Mouse (Mus musculus) layer of hippocampus, adult 9-10 months (tissue): ENCODE data around the gene Rtp3.

ENCODE experiments used
- DNase-seq: peaks from one replicate; pipeline ENCODE4 v3.0.0; 2022; ENCODE audit warnings: low spot score

Rtp3 gene

DNA sequence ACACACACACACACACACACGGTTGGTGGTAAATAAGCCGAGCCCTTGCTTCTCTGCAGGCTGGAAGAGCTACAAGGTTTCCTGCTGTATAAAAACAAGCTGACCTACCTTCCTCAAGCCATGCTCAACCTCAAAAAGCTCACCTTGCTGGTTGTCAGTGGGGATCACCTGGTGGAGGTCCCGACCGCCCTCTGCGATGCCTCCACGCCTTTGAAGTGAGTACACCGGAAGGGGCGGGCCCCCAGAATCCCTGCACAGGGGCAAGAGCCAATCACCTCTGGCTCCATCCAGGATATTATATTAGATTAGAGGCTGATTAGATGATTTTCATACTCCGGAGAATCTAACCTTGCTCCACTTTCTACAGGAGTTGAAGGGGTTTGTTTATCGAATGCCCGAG lies 11.0 kb downstream of the Rtp3 start:
- no peak for DNase-seq

DNA sequence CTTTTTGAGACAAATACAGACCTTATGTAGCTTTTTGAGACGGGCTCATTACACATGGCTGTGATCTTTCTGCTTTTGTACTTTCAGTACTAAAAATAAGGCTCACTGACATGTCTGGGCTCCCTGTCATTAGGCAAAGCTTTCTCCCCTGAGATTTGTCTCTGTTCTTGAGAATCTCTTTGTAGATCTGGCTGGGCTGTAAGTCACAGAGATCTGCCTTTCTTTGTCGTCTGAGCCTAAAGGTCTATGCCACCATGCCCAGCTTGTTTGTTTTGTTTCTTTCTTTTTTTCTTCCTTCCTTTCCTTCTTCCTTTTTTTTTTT lies 24.5 kb downstream of the Rtp3 start:
- no peak for DNase-seq

DNA sequence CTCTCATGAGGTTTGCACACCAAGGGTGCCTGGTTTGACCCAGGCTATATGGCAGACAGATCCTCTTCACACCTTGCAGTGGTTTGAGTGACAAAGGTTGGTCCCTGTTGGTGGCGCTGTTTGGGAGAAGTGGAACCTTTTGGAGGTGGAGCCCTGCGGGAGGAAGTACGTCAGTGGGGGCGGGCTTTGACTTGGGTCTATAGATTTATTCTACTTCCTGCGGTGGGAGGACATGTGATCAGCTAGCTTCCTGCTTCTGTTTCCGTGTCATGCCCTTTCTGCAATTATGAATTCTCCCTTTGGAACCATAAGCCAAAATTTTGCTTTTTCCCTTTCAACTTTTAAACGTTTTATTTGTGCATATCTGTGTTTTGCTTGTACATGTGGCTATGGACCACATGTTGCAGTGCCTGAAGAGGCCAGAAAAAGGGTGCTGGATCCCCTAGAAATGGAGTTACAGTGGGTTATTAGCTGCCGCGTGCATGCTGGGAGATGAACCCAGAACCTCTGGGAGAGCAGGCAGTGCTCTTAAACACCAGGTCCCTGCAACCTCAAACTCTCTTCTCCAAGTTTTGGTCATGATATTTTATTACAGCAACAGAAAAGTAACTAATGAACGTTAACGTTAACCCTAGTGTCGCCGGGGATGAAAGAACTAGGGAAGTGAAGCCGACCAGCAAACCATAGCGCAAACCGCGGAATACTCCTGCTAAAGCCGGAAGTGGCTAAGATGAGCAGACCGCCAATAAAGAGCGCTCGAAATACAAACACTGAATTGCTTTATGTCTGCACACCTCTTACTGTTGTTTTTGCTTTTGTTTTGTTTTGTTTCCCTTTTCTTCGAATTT lies 25.1 kb downstream of the Rtp3 start:
- no peak for DNase-seq

DNA sequence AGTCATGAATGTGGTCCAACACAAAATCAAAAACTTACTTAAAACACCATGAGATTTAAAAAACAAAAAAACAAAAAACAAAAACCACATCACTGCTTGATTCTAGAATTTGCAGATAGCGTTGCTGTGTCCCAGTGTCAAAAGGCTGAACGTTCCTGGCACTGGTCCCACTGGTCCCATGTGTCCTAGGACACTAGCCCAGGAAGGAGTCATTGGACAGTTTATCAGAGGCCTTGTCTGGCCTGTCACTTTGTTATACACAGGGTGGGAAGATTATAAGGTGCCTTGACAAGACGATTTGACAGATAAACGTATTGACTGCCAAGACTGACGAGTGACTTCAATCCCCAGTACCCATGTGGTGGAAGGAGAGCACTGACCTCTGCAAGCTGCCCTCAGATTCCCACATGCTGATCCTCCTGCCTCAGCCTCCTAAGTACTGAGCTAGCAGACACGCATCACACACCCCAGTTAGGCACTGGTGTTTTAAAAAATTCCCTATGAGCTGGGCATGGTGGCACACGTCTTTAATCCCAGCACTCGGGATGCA lies 26.7 kb downstream of the Rtp3 start:
- no peak for DNase-seq

DNA sequence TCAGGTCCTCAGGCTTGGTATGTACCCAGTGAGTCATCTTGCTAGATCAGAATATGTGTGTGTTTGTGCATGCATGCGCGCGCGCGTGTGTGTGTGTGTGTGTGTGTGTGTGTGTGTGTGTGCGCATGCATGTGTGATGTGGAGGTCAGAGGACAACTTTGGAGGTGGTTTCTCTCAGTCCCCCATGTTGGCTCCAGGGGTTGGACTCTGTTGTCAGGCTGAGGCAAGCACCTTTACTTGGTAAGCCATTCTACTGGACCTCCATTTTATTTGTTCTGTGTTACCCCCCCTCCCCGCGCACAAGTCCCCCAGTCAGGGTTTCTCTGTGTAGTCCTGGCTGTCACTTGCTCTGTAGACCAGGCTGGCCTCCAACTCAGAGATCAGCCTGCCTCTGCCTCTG lies 29.0 kb downstream of the Rtp3 start:
- no peak for DNase-seq

DNA sequence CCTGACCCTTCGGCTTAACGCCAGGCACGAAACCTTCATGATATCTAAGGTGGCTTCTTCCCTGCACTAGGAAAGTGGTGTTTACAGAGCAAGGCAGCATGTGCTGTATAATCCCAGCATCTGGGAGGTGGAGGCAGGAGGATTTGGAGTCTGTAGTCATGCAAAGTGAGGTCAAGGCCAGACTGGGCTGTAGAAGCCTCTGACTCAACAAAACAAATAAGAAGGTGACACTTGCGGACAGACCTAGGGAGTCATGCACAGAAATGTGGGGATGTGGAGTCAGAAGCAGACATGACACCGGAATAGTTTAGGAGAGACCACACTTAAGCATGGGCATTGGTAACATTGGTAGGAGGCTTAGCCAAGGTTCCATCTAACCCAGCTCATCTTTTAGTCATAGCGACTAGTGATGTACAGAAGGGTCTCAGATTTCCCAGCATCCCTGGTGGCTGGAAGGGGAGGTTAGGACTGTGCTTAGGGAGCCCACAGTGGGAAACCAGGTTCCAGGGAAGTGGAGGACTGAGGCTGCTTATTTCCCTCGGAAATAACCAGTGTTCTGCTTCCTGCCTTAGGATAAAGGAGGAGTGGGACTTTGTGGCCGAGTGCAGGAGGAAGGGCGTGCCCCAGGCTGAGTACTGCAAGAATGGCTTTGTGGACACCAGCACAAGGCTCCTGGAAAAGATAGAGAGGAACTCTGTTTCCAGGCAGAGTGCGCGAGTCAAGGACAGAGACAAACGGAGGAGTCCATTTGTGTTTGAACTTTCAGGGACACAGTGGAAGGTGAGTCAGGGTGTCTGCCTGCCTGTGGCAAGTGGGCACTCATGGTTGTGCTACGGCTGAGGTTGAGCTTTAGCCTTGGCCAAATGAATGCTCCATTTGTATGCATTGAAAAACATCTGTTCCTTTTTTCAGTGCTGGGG lies 29.9 kb downstream of the Rtp3 start:
- no peak for DNase-seq

DNA sequence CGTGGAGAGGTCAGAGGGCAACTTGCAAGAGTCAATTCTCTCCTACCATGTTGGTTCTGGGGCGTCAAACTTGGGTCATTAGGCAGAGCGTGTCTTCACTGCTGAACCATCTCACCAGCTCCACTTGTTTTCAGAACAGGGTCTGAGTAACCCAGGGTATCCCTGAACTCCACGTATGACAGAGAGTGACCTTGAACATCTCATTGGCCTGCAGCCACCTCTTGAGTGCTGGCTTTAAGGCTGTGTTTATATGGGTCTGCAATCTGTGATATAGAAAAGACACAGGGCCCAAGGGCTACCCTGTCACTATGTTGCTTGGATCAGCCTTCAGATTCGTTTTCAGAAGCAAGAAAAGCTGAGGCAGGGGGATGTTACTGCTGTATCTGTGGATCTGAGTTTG lies 30.7 kb downstream of the Rtp3 start:
- no peak for DNase-seq

DNA sequence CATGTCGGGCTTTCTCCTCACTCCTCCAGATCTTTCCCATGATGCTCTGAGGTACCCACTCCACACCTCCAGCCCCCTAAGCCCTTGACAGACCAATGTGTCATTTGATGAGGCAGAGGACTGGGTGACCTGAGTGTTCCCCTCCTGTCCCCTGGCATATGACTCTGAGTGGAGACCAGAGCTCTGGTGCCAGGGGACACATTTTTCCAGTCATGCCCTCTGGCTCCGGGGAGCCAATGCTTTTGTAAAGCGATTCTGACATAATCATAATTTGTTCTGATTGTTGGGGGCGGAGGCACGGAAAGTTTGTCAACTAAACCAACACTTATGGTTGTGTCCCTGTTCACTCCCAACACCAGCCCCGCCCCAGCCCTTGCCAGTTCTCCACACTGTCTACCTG lies 34.4 kb downstream of the Rtp3 start:
- no peak for DNase-seq

DNA sequence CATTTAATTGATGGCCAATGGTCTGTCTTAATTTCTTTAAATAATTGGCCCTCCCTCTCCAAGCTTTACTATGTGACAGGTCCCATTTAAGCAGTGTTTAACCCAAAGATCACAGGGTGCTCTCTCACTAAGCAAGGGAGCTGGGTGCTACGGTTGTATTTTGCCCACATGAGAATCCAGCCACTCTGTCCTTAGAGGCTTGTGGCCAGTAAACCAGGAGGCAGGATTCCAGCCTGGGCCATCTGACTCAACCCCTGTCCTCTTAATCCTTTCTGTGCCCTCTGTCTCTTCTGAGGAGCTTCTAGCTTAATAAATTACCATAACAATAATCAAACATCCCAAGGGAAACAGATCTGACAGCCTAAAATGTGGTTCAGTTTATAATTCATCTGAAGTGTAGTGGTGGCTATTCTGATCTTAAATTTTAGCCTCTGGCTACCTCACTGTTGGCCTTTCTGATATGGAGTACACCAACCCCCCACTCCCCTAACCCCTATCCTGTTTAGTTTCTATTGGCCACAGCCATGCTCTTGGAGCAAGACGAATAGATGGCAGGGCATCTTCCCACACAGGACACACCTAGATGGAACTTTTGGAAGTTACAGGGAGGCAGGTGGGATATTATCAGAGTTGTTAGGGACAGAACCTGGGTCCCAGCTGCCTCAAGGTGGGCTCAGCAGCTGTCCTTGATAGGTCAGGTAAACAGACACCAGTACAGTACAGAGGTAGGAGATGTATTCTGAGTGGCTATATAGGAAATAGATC lies 35.5 kb downstream of the Rtp3 start:
- no peak for DNase-seq

DNA sequence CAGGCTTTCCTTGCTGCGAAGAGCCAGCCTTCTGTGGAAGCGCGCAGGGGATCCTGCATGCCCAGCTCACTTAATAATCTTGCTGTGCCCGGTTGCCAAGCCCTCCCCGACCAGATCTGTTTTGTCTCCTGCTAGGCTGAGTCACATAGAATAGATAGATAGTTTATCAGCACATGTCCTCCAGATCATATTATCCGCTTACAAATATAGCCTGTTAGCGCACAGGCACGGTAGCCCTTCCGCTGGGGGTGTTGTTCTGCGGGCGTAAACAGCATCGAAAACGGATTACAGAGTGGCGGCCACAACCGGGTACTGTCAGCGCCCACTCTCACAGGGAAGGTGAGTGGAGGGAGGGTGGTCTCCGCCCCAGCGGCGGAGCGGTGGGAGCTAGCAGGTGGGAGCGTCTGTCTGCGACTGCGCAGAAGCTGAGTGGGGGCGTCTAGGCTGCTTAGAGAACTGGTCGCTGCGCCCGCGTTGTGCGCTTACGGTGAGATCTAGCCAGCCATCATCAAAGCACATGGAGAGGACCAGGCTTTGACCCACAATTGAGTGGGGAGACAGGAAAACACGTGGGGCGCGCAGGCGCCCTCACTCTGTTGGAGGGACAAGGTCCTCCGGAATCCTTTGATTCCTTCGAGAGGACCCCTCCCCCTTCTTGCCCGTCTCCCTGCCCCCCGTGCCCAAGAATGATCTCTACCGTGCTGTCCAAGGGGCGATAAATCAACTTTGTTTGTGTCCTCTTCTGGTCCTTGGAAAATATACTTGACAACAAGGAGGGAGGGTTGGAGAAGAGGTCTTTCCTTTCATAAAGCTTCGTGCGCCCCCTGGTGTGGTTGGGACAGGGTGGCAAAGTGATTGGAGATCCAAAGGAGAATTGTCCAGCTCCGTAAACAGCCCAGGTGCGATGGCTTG lies 36.6 kb downstream of the Rtp3 start:
- peak; percentile 39 for DNase-seq

DNA sequence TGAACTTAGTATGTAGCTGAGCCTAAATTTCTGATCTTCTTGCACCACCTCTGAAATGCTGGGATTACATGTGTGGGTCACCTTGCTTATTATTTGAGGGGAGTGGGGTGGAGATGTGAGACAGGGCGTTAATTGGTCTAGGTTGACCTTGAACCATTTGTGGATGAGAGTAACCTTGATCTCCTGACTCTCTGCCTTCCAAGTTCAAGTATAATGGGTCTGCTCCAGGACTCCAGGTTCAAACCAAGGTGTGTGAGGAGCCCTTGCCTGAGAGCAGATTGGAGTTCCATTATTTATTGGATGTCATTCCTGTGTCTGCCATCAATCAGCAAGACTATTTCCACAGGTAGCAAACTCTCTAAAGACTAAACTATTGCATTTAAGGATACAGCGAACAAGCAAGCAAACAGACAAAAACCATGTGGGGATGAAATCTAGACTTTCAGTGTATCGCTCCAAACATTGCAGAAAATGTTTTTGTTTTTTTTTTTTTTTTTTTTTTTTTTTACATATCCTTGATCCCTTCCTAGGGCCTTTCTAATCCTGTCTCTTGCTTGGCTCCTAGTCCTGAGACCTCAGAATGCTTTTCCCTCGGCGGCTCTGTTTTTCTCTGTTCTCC lies 37.3 kb downstream of the Rtp3 start:
- no peak for DNase-seq

DNA sequence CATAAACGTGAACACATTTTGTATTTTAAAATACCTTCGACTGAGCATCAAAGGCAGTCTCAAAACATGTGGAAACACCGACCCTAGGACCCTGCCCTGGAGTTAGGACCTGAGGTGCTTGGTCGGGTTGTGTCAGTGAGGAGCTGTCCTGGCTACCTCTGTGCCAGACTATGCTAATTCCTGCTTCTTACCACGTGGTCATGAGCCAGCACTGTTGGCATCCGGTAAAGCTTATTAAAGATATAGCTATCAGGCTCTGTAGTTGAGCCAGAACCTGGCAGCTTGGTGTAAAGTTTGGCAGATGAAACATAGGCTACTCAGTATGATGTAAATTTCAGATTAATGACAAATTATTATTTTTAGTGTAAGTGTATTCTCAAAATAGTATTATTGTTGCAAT lies 38.0 kb downstream of the Rtp3 start:
- no peak for DNase-seq

DNA sequence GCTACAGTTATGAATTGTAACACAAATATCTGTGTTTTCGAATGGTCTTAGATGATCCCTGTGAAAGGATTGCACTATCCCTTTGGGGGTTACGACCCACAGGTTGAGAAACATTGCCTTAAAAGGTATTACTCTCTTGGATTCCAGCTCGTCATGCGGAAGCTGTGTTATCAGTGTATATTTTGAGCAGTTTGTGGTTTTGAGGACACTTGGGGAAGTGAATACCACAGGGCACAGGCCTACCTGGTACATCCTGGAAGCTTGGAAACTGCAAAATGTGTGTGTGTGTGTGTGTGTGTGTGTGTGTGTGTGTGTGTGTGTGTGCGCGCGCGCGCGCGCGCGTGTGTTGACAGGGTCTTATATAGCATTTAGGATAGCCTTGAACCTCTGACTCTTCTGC lies 38.5 kb downstream of the Rtp3 start:
- DNase-seq, result no peak

DNA sequence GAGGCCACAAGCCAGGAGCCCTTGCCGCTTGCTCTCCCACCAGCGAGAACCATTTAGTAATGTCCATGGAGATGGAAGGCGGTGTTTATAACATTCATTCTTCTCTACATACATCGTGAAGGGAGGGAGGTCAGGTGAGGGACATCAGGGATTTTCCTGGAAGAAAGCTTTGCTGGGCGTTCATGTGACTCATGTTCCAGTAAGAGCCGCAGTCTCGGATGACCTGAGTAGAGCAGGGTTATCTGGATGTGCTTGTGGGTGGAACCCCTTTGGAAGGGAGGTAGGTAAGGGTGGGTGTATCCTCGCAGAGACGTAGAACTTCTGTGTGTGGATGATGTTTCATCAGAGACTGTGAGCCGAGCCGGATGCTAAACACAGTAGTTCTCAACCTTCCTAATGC lies 39.0 kb downstream of the Rtp3 start, which contains the start of gene Lrrc2:
Lrrc2 (plus strand) TSS at position 149 of the 400 bp plus-strand sequence.
- no peak for DNase-seq

DNA sequence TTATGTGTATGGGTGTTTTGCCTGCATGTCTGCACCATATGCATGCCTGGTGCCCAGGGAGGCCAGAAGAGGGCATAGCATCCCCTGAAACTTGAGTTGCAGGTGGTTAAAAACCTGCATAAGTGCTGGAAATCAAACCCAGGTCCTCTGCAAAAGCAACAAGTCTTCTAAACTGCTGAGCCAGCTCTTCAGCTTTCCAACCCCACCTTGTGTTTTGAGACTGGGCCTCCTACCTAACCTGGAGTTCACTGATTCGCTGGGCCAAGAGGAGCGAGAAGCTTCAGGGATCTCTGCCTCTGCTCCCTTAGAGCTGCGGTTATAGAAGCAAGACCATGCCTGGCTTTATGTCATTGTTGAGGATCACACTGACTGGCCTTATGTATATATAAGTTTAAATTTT lies 40.3 kb downstream of the Rtp3 start:
- no peak for DNase-seq

DNA sequence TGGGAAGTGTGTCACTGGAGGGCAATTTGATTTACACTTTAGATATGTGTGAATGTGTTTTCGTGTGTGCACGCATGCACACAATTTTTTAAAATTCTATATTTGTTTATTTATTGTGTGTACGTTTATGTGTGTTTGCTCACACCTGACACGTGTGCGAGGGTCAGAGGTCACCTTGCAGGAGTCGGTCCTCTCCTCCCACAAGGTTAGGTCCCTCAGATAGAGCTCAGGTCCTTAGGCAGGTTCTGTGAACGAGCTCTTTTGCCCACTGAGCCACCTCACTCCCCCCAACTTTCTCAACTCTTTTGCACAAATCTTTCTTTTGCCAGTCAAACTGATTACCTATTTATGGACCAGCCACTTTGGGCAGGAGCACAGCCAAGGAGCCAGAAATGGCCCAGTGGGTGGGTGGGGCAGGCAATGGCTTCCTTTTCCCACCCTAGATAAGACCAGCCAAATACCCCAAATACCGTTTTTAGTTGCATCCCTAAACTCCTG lies 41.5 kb downstream of the Rtp3 start:
- DNase-seq, result no peak

DNA sequence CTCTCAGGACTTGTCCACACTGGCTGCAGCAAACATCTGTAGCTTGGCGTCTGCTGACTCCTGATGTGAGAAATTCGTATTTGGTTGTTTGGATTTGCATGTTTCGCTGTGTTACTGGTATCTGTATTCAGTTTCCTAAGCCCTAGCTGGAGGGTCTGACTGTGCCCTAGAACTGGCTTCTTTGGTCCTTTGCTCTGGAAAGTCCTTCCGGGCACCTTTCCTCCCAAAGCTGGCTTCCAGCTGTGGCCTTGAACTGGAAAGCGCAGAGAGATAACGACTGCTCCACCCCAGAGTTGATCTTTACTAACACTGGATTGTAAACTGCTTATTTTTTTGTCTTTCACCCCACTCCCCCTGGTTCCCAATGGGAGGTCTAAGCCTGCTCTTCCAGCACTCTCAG lies 42.5 kb downstream of the Rtp3 start:
- no peak for DNase-seq

DNA sequence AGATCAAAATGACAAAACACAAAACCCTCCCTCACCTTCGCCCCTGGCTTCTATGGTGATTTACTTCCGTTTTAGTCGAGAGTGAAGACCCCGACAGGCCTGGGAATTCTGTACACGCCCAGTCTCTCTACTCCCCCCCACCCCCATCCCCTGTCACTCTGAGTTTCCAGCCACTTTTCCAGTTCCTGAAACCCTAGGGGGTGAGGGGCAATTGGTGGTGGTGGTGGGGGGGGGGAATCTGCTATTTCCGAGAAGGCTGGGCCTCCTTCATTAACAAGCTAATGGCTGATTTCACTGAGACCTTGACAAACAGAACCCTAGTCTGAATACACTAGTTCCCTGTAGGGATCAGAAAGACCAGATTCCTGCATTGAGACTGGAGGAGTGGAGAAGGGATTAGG lies 43.1 kb downstream of the Rtp3 start:
- DNase-seq, result no peak

DNA sequence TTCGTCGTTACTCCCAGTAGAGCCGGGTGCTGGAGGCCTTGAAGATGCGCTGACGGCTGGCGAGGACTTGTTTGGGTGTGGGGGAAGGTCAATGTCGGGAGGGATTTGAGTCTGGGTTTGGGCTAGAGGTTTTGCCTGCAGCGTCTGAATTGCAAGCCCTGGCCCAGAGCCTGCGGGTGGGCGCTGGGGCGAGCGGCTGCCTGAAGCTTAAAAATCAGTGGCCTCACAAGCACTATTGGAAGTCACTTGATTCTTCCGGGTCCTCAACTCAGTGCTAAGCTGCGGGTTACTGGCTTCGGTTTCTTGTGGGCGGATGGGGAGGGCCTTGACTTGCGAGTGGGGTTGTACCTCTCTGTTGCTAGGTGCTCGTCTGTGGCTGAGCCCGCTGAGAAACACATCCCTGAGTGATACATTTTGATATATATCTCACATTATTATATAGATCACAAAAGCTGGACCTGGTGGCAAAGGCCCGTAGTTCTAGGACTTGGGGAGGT lies 43.8 kb downstream of the Rtp3 start:
- DNase-seq, result no peak

DNA sequence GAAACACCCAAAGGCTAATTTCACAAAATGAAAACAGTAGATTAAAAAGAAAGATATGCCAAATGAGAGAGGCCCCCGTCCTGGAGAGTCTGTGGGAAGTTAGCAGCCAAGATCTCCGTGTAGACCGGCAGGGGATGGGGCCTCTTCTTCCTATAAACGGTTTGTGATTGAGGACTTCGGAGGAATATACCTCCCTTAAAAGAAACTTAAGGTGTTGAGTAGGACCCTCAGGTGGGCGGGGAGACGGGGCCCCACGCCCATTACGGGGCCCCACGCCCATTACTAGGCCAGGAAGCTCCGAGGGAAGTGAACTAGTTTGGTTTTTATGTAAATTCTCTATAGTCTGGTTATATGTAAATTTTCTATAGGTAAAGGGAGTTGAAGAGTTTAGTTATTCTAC lies 44.5 kb downstream of the Rtp3 start, which contains the start of gene Tdgf1:
Tdgf1 (minus strand) TSS at position 233 of the 400 bp plus-strand sequence.
- DNase-seq, result no peak
